Mouse (Mus musculus): ENCODE data around the gene Fam20b.

The Fam20b gene

DNA sequence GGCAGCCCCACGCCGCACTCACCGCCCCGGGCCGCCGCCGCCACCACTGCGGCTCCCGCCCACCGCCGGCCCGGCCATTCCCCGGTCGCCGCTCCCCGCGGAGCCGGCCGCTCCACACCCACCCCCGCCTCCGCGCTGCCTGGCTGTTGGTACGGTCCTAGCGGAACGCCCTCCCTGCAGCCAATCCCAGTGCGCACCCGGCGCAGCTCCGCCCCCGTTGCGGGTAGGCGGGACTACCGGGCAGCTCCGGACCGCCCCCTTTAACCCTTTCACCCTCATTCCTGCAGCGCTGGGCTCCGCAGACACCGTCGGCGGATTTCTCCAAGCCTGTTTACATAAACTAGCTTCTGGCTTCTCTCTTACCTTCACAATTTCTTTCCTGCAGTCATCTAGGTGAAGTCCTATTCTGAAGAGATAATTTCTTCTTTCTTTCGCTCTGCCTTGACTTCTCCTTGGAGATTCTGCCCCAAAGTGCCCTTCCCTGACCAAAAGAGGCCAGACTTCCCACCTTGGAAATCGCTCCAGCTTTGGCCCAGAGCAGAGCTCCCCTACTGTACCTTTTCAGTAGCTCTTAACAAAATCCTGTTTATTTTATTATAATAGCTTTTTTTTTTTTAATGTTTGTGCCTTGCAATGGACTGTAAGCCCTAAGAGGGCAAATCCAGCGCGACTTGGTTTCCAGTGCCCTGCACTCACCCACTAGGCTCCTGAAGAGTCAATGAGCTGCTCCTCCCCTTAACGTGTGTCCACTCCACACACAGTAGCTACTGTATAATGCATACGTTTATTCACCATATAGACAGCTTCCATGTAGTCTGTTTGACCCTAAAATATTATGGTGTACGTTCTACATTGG is at the start of gene Fam20b:
Gene Fam20b (minus strand): TSS at position 137 of the 856 bp plus-strand sequence.
- peak; percentile 94 for DNase-seq (ENCODE audit: low read depth, low spot score)

DNA sequence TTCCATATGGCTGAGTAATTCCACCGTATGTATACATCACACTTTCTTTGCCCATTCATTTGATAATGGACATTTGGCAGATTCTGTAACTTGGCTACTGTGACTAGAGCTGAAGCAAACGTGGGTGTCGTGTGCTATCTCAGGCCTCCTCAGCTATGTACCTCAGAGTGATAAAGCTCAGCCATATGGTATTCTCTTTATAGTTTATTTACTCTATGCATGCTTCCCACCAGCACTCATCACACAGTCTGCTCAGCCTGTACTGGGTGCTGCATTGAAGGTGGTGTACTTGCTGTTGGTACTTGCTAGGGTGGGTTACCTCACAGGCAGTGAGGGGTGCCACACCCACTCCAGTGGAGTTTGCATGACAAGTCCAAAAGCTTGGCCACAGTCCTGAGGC is 46.4 kb upstream of the Fam20b start:
- no peak for DNase-seq (ENCODE audit: low read depth, low spot score)

DNA sequence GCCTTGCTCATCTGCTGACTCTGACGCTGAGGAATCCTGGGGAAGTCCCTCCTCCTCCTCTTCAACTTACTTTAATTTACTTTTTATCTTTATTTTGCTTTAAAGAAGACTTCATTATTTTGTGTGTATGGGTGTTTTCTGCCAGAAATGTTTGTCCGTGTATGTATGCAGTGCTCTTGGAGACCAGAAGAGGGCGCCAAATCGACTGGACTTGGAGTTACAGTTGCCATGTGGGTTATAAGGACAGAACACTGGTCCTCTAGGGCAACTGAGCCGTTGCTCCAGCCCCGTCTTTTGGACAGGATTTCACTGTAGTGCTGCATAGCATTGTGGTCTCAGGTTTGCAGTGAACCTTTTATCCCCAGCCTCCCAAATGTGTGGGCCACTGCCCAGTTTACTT is 45.7 kb upstream of the Fam20b start:
- DNase-seq (ENCODE audit: low read depth, low spot score): no peak

DNA sequence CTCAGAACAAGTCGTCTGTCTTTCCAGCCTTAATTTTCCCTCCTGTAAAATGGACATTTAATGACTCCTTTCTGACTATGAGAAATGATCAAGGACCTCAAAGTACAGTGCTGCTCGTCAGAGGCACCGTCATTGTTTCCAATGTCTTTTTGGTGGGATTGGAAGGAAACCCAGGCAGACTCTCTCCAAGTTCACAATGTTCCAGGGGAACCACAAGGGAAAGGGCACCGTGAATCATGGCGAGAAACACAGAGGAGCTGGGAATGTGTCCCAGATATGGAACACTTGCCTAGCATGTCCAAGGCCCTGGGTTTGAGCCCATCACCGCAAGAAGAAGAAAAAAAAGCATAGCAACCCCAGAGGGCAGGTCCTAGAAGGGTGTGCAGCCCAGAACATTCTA is 44.4 kb upstream of the Fam20b start:
- no peak for DNase-seq (ENCODE audit: low read depth, low spot score)

DNA sequence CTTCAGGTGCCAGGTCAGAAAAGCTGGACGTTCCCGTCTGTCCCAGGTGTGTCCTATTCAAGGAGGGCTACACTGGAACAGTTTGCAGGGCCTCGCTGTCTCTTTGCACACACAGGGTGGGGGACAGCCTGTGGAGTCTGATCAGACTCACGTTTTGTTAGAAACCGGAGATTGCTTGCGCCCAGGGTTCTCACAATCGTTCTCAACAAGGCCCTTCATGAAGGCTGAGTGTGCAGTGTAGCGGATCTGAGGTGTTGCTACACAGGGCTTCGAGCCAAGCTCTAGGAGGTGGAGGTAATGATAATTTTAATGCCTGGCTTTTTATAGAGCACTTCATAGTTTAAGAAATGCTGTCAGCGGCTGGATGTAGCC is 42.5 kb upstream of the Fam20b start:
- DNase-seq (ENCODE audit: low read depth, low spot score): no peak

DNA sequence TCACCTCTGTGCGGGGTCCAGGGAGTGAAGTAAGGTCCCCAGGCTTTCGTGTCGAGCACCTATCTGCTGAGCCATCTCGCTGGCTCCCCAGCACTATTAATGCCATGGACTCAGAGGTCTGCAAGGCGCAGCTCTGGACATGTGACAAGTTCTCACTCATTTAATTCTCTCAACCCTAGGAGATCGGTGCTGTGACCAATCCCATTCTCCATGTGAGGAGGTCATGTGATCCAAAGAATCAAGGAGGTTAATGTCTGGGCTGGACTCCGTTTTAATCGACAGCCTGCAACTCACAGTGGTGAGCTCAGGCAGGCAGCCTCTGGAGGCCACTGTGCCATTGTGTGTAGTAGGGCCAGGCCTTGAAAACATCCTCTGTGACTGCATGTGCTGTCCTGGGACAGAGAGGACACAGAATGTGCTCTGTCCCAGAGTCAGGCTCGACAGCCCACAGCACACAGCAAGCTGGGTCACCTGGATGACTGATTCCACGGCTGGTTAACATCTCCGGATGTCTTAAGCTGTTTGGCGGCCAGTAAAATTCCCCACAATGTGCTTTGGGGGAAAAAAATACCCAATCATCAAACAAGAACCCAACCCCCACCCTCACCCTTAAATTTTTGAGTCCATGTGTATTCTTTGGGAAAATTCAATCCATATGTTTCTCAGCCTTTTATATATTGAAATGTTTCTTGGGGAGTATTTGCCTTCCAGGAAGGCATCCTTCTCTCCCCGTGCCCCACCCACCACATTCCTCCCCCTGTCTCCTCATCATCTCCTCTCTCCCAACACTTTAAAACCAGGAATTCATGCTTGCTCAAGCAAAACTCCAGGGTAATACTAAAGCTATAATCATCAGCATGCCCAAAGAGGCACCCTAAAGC is 41.9 kb upstream of the Fam20b start:
- DNase-seq (ENCODE audit: low read depth, low spot score): no peak

DNA sequence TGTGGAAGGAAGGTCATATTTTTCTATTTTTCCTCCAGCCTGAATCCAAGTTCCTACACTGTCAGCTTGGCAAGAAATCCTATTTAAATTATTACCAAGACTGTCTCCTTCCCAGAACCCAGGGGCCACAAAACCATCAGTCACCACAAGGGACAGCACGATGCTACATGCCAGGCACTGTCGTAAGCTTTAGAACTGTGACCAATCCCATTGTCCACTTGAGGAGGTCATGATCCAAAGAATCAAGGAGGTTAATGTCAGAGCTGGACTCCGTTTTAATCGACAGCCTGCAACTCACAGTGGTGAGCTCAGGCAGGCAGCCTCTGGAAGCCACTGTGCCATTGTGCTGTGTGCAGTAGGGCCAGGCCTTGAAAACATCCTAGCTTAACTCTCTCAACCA is 39.4 kb upstream of the Fam20b start:
- no peak for DNase-seq (ENCODE audit: low read depth, low spot score)

DNA sequence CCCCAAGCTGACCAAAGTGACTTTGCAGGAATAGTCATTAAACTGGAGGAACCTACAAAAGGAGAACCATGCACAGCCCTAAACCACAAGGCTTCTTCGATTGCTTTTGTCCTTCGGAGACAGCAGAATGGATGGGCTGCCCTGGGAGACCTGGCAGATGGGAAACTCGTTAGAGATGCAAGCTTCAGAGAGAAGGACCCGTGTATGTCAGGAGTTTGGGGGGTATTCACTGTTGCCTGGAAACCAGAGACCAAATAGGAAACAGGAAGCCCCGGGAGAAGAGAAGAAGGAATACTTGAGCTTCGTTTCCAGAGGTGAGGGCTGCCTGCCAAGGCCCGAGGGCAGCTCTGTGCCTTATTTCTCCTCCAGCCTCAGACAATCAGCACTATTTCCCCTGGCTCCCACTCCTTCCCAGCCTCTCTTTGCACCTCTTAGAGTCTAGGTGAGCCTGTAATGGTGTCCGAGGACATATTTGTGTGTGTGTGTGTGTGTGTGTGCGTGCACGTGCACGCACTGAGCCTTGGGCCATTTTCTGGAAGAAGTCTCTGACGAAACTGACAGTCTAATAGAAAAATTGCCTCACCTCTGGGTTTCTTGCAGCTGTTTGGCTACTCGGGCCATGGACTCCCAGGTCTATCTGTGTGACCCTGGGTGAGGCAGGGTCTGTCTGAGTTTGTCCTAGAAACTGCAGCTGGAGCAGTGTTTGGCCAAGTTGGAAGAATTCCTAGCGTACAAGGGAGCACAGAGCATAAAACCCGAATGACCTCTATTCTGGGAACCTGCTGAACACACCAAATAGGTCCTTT is 35.9 kb upstream of the Fam20b start:
- DNase-seq (ENCODE audit: low read depth, low spot score): no peak

DNA sequence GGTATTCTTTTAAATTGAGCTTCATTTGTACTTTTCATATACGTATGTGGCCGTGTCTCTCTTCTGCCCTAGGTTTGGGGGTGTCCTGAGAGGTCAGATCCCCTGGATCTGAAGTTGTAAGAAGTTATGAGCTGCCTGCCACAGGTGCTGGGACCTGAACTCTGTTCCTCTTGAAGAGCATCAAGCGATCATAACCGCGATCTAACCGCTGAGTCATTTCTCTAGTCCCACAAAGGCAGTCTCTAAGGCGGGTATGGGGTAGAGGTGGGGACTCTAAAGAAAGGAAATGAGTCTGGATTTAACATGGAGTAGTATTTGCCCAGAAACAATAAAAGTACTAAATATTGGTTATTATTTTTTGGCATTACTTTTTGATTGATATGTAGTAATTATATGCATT is 34.1 kb upstream of the Fam20b start:
- peak; percentile 75 for DNase-seq (ENCODE audit: low read depth, low spot score)

DNA sequence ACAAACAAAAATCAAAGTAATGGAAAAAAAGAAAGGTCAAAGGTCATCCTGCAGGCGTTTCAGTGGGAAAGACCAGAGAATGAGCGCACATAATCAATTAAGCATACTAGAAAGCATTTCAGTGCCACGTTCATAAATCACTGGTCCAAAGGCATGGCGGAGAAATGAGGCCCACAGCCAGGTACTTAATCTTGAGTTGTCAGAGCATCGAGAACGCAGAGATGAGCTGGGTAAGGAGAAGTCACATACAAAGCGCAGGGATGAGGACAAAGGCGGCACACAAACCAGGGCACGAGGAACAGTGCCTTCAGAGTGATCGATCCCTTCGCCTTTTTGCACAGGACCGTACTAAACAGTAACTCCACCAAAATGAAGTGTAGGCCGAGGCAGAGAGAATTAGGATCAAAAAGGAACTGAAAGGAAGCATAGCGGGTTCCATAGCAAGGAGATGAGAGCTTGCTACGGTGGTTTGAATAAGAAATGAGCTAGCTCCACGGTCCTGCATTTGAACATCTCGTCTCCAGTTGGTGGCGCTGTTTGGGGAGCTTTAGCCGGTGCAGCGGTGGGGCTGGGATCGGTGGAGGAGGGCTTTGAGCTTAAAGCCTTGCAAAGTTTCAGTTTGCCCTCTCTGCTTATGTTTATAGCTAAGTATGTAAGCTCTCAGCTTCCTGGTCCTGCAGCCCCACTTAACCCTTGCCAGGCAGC is 33.3 kb upstream of the Fam20b start:
- DNase-seq (ENCODE audit: low read depth, low spot score): peak; percentile 74

DNA sequence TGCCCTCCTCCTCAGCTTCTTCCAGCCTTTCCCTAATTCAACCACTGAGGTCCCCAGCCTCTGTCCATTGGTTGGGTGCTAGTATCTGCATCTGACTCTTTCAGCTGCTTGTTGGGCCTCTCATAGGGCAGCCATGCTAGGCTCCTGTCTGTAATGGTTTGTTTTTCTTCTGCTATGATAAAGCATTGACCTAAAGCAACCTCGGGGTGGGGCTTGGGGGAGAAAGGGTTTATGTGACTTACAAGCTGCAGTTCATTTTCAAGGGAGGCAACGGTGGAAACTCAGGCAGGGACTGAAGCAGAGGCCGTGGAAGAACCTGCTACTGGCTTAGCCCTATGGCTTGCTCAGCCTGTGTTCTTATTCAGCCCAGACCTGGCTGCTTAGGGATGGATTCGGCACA is 31.4 kb upstream of the Fam20b start:
- DNase-seq (ENCODE audit: low read depth, low spot score): no peak

DNA sequence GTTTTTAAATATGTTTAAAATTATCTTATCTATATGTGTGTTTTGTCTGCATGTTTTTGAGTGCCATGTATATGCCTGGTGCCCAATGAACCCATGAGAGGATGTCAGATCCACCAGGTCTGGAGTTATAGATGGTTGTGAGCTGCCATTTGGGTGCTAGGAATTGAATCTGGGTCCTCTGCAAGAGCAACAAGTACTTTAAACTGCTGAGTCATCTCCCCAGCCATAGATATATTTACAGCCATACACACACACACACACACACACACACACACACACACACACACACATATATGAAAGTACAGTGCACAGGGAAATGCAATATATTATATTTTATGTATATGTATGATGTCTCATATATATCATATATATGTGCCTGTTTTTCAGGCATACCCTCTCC is 30.2 kb upstream of the Fam20b start:
- DNase-seq (ENCODE audit: low read depth, low spot score): no peak

DNA sequence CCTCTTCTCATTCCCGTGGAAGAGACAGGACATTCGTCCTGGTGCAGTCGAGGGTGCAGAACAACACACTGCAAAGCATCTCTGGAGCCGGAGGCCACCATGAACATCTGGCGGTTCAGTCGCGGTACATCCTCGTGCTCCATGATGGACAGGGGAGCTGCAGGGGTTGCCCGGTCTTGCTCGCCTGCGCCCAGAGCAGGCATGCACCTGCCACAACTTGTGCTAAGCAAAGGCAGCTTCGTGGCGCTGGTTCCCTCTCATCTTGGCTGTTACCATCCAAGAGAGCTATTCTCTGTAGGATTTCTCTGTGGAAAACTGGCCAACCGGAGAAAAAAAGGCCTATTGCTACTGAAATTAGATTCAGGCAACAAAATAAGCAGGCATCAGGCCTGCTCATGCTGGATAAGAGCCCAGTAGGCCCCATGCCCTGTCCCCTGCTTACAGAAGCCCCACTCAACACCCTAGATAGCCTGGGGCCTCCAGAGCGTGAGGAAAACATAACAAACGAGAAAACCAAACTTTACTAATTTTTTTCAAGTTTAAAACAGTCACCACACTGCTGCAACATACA is 29.6 kb upstream of the Fam20b start:
- DNase-seq (ENCODE audit: low read depth, low spot score): no peak

DNA sequence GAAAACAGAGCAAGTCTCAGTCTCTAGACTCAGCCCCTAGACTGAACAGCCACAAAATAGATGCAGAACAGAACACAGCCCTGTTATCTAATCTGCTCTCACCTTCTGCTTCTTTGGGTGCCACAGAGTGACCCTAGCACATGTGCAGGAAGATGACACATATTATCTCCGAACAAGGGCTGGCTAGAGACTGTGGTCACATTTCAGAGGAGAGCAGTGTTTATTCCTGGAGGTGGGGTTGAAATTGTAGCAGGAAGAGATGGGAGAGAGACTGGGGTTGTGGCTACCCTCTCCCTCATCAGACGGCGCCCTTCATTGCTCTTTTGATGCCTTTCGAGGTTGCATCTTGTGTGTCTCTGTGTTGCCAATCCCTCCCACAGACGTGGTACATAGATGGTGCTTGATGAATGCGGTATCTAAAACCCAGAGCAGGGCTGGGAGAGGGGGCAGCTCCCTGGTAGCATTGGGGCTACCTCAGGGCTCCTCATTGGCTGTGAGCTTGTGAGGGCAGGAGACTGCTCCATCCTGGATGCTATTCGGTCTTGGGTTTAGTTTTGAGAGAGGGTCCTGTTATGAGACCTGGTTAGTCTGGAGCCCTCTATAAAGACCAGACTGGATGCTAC is 26.4 kb upstream of the Fam20b start:
- DNase-seq (ENCODE audit: low read depth, low spot score): no peak

DNA sequence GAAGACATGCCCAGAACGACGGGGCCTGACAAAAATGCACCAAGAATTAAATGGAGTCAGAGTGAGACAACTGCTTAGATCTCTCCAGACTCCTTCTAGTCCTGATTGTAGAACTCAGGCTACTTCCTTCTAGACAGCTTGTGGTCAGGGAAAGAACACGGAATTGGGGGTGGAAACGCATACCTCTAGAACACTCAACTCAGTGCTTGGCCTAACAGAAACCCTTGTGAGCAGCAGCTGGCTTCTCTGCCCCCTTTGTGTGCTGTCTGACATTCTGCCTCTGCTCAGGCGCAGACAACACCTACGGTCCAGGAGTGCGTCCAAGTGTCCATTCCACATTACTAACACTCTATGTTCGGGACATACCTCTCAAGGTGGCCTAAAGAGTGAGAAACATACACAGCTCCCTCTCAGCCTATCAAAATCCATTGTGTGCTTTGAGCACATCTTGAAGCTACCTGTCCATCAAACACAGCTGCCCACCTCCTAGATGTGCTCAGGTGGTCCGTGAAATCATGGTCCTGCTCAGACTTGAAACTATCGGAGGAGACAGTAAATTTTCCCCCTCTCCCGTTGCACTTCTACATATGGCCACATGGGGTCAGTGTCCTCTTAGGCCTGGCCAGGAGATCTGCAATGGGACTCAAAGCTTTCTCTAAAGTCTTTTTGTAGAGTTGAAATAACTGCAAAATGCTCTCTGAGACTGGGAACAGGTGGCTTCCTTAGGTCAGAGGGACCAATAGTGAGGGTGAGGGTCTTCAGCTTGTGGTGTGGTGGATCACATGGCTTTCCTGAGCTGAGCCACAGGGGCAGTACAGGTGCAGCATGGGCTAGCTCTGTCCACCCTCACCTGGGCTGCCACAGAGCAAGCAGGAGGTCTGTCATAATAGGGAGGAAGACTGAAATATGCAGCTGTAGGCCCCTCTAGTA is 22.9 kb upstream of the Fam20b start:
- DNase-seq (ENCODE audit: low read depth, low spot score): peak; percentile 55

DNA sequence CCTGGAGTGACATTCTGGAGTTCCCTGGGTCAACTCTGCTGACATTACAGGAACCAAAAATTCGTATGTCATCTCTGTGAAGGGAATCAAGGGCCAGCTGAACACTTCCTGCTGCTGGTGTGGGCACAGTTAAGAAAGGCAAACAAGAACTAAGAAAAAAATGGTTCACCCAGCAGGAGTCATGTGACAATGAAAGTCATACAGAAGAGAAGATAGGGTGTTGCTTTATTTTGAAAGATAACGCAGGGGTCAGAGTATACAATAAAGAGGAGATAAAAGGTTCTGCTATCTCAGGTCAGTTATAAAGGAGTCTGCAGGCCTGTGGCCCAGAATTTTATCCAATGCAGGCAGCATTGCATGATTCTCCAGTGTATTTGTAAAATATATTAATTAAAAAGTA is 16.9 kb upstream of the Fam20b start:
- DNase-seq (ENCODE audit: low read depth, low spot score): no peak

DNA sequence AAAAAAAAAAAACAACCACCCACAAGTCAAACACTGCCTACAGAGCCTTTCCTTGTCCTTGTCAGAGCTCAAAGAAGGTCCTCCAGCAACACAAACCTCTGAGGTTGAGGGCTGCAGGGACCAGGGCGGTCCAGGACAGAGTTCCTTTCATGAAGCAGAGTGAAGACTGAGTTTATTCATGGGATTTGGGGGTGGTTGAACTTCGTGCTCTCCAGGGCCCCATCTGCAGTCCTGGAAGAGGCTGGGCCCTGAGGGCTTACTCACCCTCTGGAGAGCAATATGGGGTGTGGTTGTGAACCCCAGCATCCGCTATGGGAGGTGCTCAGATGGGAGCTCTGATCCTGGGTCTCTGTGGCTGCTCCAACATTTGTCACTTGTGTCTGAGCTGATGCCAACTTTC is 15.1 kb upstream of the Fam20b start:
- no peak for DNase-seq (ENCODE audit: low read depth, low spot score)

DNA sequence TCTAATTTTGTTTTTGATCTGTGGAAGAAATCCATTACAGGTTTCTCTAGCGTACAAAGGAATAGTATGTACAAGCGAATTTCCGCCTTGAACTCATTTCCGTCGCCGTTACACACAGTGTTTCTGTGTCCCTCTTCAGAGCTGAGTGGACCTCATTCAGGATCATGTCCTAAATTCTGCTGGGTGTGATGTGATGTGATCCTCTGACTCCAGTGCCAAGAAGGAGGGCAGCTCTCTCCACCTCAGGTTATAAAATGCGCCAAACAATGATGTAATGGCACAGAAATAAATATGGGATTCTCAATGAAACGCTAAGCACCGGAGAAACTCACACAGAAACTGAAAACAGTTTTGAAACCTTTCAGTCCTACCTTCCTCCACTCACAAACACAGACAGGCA is 14.7 kb upstream of the Fam20b start:
- no peak for DNase-seq (ENCODE audit: low read depth, low spot score)

DNA sequence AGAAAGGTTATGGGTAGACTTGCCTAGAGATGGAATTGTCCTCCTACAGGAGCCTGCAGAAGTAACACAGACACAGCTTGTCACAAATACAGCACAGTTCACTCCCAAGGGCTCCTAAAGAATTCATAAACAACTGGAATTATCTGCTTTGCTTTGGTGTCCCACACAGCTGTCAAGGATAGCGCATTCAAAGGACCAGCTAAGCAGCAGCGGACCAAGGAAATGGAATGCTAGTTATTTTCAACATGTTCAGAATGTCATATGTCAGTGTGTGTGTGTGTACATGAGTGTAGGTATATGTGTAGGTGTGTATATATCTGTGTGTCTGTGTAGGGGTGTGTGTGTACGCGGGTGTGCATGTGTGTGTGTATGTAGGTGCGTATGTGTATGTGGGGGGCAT is 14.1 kb upstream of the Fam20b start:
- DNase-seq (ENCODE audit: low read depth, low spot score): no peak

DNA sequence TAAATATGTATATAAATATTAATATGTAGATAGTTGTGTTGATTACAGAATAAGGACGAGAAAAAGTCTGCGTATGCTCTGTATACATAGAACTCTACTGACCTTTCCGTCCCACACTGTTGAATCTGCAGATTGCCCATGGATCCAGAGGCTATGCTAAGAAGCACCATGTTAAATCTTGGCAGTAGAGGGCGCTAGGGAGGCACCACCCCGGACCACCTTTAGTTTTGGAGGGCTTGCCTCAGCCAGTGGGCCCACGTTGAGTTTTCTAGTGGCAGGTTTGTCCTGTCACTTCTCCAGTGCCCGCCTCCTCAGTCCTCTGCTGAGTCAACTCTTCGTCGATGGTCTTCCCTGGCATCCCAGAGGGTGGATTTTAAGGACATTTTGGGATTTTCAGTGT is 11.9 kb upstream of the Fam20b start:
- DNase-seq (ENCODE audit: low read depth, low spot score): no peak
